Mouse (Mus musculus) macrophage (primary cell): ENCODE measurements around the gene Igfbp5. TPM values are rescaled to one million over a fixed set of nuclear protein-coding genes. Genes with fewer than 3 reads are reported as not detected.

Experiments used
- H3K27ac ChIP-seq: fragments of 350-480 bp; formaldehyde crosslinking; 2 replicates; pipeline ENCODE4 v1.9.0; 2021
- H3K36me3 ChIP-seq: fragments of 350-480 bp; formaldehyde crosslinking; 2 replicates; pipeline ENCODE4 v1.9.0; 2021; ENCODE audit errors: inconsistent target
- H3K4me3 ChIP-seq: fragments of 350-480 bp; formaldehyde crosslinking; 2 replicates; pipeline ENCODE4 v1.9.0; 2021; ENCODE audit errors: inconsistent target
- H3K79me2 ChIP-seq: fragments of 350-480 bp; formaldehyde crosslinking; 2 replicates; pipeline ENCODE4 v1.9.0; 2021; ENCODE audit errors: inconsistent target
- WGBS: methylation state at CpG from one replicate; pipeline ENCODE4 v1.1.7; 2026; ENCODE audit warnings: inconsistent platforms; ENCODE audit not compliant: missing documents; 5-methylcytosine and 5-hydroxymethylcytosine counted together
- polyA plus RNA-seq: library from polyadenylated mRNA; stranded (reverse); fragments of 250-400 nt; gene quantifications from 3 replicates; pipeline ENCODE4 v1.2.4, GENCODE M21; 2018; ENCODE audit warnings: inconsistent platforms

Igfbp5 gene
- polyA plus RNA-seq, 1 experiment from 2014 or later = 0.03 TPM

DNA sequence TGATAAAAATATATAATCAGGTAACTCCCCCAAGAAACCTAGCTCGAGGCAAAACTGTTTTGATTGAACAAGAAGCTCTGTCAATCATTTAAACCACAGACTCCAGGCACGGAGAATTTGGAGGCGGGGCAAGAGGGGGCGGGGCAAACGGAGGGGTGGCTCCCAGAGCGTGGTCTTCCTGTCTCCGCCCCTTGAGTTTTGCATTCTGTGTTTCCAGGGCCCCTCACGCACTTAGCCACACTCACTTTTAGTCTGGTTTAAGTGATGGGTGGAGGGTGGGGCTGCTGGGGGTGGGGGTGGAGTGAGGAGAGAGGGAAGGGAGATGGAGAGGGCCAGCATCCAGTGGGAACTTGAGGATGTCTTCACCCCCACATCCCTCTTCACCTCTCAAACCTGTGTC lies 2.2 kb downstream of the Igfbp5 start:
- 4% methylated on average over 8 of the region's 8 CpGs for WGBS
- no peaks in the 10 kb centered on the region for H3K79me2 ChIP-seq
- H3K36me3 ChIP-seq = no peaks in the 10 kb centered on the region
- no peak overlapping the region for H3K27ac ChIP-seq
- H3K4me3 ChIP-seq = no peak overlapping the region

DNA sequence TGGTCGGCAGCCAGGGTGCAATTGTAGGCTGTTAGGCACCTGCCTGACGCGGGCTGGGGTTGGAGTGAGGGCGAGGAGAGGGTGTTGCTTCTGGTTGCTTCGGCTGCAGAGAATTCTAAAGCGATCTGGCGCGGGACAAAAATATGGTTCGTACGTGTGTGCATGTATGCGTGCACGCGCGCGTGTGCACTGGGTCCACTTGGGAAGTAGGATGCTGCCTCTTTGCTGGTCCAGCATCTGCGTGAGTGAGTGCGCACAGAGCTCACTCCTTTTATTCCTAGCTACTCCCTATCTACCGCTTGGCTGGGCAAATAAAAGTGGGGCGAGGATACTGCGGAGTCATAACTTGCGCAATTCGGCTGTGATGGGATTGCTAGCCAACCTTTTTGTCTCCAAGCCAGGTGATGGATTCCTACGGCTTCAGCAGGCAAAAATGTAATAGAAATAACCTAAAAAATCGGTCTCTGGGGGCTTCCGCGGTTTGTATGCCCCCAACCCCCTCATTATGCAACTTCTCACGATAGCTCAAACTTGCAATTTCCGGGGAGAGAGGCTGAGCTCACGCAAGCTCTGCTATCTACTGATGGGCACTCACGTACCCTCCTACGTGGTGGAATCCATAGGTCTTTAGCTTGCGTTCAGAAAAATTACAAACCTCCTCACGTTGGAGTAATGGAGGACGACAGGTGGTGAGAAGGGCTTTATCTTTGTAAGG lies 2.8 kb downstream of the Igfbp5 start:
- no peaks in the 10 kb centered on the region for H3K79me2 ChIP-seq
- H3K27ac ChIP-seq = no peak overlapping the region
- no peak overlapping the region for H3K4me3 ChIP-seq
- no peaks in the 10 kb centered on the region for H3K36me3 ChIP-seq
- WGBS = 3% methylated on average over 33 of the region's 34 CpGs

DNA sequence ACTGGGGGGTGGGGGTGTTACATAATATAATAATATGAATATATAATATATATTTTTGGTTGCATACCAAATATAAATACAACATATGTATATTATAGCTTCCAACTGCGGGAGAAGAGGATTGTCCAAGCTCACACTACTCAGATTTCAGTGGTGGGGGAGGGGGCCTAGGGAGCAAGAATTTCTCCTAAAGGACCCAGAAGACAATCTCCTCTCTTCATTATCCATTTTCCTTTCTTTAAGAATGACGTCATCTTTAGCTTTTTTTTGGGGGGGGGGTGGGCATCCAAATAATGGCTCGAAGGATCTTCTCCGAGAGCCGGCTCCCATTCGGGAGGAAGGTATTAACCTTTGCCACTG lies 3.4 kb downstream of the Igfbp5 start:
- Histone ChIP-seq H3K27ac (no peak overlapping the region), H3K4me3 (no peak overlapping the region), H3K36me3 (no peaks in the 10 kb centered on the region), H3K79me2 (no peaks in the 10 kb centered on the region)
- WGBS = 2% methylated on average over 5 of the region's 6 CpGs

DNA sequence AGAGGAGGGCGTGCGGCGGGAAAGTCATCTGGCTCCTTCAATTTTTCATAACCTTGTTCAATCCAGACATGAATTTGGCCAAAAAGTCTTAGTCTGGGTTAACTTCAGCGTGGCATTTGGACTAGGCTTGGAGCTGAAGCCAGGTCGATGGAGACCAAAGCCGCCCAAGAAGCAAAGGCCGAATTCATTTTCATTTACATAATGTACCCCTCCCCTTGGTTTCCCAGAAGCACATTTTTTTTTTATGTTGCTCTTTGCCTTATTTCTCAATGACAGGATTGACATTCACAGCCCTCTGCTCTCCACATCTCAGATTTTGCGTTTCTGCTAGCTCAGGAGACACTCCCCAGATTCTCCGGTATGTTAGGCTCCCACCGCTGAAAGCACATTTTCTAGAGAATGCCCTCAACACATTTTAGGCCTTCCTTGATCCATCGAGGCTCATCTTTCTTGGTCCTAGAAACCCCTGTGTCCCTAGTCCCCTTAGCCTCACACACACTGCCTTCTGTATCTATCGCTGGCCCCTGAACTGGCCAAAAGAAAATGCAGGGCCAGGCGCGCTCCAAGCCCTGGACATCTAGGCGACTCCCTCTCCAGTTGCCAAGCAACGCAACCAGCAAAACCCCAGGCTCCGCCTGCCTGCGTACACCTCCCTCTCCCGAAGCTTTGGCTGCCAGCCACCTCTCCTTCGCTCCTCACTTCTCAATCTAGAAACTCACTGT lies 3.9 kb downstream of the Igfbp5 start:
- no peaks in the 10 kb centered on the region for H3K36me3 ChIP-seq
- WGBS = under 1% methylated on average over 19 of the region's 20 CpGs
- no peak overlapping the region for H3K4me3 ChIP-seq
- H3K79me2 ChIP-seq = no peaks in the 10 kb centered on the region
- H3K27ac ChIP-seq = no peak overlapping the region

DNA sequence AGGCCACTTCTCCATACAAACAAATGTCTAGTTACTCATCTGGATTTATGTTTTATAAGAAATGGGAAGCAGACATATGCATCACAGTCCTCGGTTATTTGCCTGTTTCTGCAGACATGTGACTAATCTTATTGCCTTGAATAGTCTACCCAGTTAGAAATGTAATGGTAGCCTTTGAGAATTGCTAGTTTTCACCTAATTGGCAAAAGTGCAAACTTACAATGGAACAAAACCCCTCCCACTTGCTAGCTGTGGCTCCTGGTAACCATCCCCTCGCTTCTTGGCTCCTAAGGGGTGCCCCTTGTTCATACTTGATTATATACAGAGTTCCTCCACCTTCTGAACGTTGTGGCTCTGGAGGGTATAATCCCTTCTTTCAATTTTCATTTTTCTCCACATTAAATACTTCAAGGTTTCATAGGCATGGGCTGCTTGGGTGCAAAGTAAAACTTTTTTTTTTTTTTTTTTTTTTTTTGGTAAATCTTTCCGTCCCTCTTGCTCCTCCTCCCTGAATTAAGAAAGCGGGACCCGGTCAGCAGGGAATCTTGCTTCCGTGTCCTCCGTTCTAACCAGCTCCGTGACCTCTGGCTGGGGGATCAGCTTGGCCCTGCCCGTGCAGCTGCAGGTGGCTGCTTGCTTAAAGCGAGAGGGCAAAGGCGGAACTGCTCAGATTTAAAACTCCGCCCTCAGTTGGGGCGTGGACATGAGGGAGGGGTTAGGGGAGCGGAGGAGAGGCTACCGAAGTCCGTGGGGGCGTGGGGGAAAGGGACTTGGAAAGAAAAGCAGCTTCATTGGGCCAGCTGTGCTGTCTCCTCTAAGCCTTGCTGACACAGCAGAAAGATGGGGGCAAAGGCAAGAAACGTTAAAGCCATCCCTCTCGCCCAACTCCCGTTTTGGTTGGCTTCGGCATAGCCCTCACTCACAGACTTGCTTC lies 4.7 kb downstream of the Igfbp5 start:
- H3K36me3 ChIP-seq = no peaks in the 10 kb centered on the region
- no peaks in the 10 kb centered on the region for H3K79me2 ChIP-seq
- 8% methylated on average over 20 of the region's 22 CpGs for WGBS
- no peak overlapping the region for H3K27ac ChIP-seq
- H3K4me3 ChIP-seq = no peak overlapping the region

DNA sequence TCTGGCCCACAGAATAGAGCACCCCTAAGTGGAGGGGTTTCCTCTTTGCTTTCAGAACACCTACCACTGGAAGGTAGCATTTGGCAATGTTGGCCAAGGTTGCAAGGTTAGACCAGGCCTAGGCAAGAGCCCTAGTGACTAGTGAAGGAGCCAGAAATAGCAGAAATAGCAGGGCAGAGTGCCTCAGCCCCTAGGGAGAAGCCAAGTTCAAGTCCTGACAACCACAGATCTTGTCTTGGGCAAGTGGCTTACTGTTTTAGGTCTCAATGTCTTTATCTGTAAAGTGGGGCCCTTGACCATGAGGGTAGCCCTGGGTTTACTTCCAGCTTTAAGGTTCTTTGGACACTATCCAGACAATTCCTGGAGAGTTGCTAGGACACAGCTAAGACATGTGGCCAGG lies 5.4 kb downstream of the Igfbp5 start:
- no peaks in the 10 kb centered on the region for H3K36me3 ChIP-seq
- no peak overlapping the region for H3K27ac ChIP-seq
- H3K79me2 ChIP-seq = no peaks in the 10 kb centered on the region
- no peak overlapping the region for H3K4me3 ChIP-seq

DNA sequence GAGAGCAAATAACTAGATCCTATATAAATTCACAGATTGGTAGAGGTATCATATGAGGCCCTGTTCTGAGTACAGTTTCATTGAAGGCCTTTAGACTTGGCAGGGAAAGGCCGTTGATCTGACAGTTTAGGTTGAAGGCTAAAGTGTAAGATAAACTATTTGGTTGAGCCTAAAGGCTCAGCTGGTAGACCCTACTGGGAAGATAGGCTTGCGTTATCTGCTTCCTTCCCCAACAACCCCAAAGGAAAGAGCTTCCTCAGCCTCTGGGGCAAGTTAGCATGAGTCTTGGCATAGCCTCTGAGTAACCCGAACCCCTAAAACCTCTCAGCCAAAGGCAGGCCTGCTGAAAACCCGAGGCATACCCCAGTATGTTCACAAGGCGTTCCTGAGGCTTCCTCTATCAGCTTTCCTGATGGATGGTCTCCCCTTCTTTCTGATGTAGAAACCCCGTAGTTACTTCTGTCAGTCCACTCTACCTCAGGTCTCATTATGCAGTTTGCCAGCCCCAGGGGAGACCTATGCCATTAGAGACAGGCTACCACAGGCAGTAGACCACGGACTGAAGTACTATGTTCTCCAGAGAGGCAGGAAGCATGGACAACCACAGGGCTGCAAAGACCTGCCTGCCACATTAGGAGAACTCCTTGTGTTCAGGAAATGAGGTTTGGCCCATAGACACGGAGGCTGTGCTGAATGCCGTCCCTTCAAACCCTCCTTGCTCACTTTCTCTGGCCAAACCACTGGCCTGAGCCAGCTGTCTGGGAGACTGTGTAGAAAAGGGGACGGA lies 6.1 kb downstream of the Igfbp5 start:
- no peak overlapping the region for H3K27ac ChIP-seq
- no peaks in the 10 kb centered on the region for H3K79me2 ChIP-seq
- WGBS = 22% methylated on average over 10 of the region's 10 CpGs
- no peaks in the 10 kb centered on the region for H3K36me3 ChIP-seq
- no peak overlapping the region for H3K4me3 ChIP-seq

DNA sequence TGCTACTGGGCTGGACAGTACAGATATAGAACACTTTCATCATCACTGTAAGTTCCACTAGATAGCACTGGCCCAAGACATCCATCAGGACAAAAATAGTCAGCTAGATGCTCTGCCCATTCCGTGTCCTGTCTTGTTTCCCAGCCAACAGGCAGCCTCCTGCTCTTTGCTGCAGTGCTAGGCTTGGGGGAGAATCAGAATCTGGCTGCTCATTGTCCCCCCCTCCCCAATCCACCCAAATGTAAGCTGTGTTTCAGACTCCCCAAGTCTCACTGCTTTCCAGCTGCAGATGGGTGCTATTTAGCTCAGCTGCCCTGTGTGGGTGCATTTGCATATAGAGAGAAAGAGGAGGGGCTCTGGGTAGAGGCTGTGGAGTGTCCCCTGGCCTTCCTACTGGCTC lies 7.3 kb downstream of the Igfbp5 start:
- H3K4me3 ChIP-seq = no peak overlapping the region
- WGBS = 50% methylated on average over 1 of the region's 1 CpGs
- no peak overlapping the region for H3K27ac ChIP-seq
- H3K36me3 ChIP-seq = no peaks in the 10 kb centered on the region
- H3K79me2 ChIP-seq = no peaks in the 10 kb centered on the region

DNA sequence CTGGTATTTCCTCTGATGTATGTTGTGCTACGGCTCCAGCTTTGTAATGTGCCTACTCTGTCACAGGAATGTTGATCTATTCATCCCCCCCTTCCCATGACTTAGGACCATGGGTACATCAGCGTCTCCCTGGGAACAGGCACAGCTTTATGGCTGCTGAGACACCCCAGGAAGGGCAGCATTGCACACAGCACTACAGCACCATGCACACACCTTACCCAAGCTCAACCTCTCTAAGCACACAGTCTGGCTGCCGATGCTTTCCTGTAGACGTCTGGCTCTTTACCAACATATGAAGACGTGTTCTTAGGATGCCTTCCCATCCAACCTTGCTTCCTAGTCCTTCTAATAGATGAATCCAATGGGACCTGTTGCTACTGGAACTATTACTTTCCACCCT lies 8.3 kb downstream of the Igfbp5 start:
- no peaks in the 10 kb centered on the region for H3K36me3 ChIP-seq
- WGBS = 88% methylated on average over 5 of the region's 5 CpGs
- no peak overlapping the region for H3K27ac ChIP-seq
- no peak overlapping the region for H3K4me3 ChIP-seq
- no peaks in the 10 kb centered on the region for H3K79me2 ChIP-seq

DNA sequence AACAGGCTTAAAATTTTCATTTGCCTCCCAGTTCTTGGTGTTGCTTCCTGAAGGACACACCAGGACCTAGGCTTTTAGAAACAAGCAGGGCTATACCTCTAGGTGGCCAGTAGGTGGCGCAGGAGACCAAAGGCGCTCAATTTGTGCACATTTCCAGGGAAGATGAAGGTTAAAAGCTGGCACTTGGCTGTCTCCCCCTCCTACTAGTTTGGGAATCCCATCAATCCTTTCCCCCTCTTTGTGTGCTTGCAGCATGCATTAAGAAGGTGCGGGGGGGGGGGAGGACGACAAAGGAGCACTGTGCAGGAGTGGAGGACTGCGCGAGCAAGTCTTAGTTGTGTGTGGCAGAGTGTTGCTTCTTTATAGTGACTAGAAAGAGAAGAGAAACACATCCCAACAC lies 8.8 kb downstream of the Igfbp5 start:
- whole genome bisulfite sequencing = 42% methylated on average over 6 of the region's 6 CpGs
- H3K27ac ChIP-seq = no peak overlapping the region
- H3K79me2 ChIP-seq = no peaks in the 10 kb centered on the region
- no peaks in the 10 kb centered on the region for H3K36me3 ChIP-seq
- no peak overlapping the region for H3K4me3 ChIP-seq

DNA sequence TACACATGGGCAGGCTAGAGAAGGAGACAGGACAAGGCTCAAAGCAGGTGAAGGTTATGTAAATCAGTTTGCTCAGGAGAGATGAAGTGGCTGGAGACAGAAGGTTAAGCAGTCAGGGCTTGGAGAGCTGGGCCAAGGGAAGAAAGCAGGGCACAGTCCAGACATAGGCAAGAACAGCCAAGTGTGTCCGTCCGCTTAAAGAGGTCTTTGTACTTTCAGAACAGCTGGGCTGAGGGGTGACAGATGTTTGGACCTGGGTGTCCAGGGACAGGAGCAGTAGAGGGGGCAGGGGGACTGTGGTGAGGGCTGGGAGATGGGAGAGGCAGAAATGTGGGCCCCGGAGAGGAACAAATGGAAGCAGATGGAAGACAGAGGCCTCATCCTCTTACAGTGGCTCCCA lies 10.4 kb downstream of the Igfbp5 start:
- no peaks in the 10 kb centered on the region for H3K79me2 ChIP-seq
- no peaks in the 10 kb centered on the region for H3K36me3 ChIP-seq
- 92% methylated on average over 3 of the region's 3 CpGs for WGBS
- no peak overlapping the region for H3K27ac ChIP-seq
- H3K4me3 ChIP-seq = no peak overlapping the region

DNA sequence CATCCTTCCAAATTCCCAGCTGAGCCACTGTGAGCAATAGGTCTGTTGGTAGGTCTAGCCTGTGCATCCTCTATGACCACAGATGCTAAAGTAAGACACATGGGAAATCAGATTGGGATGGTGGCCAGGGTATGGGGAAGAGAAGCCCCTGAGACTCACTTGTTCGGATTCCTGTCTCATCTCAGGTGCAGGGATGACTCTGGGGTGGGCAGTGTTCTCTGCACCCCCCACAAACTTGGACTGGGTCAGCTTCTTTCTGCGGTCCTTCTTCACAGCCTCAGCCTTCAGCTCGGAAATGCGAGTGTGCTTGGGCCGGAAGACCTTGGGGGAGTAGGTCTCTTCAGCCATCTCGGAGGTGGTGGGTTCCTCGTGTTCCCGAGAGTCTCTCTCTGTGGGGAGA lies 11.0 kb downstream of the Igfbp5 start:
- H3K4me3 ChIP-seq = no peak overlapping the region
- H3K27ac ChIP-seq = no peak overlapping the region
- WGBS = 86% methylated on average over 8 of the region's 8 CpGs
- no peaks in the 10 kb centered on the region for H3K36me3 ChIP-seq
- no peaks in the 10 kb centered on the region for H3K79me2 ChIP-seq

DNA sequence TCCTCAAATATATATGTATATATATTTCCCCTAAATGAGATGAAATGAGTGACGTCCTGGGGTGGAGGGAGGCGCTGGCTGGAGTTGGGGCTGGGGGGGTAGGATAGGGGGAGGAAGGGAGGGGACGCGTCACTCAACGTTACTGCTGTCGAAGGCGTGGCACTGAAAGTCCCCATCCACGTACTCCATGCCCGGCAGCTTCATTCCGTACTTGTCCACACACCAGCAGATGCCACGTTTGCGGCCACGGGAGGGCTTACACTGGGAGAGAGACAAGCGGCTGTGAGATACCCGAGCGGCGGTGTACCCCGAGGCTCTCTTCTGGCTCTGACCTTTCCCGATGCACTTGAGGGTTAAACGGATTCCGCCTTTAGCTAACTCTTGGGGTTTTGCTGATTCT lies 12.4 kb downstream of the Igfbp5 start:
- no peaks in the 10 kb centered on the region for H3K36me3 ChIP-seq
- H3K4me3 ChIP-seq = no peak overlapping the region
- WGBS = 98% methylated on average over 11 of the region's 21 CpGs
- H3K27ac ChIP-seq = no peak overlapping the region
- H3K79me2 ChIP-seq = no peaks in the 10 kb centered on the region

DNA sequence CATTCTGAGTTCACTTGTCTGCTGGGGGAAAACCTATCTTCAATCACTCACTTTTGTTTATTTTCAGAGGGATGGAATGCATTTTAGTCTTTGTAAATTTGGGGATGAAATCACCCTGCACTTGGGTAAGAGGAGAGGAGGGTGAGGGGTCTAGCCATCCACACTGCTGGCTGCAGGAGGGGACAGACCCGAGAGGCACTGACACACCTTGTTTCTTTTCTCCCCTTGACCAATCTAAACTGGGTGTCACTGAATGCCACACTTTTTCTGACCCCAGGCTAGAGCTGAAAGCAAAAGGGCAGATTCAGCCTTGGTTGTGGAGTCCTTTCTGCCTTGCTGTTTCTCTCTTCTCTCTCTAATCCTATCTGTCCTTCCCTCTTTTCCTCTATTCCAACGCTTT lies 13.0 kb downstream of the Igfbp5 start:
- H3K36me3 ChIP-seq = no peaks in the 10 kb centered on the region
- no peaks in the 10 kb centered on the region for H3K79me2 ChIP-seq
- no peak overlapping the region for H3K27ac ChIP-seq
- WGBS = 72% methylated on average over 2 of the region's 2 CpGs
- no peak overlapping the region for H3K4me3 ChIP-seq
